Mouse (Mus musculus): ENCODE measurements around the gene Armc7. TPM values are rescaled to one million over a fixed set of nuclear protein-coding genes. Genes with fewer than 3 reads are reported as not detected.

The Armc7 gene
- total and polyA plus RNA-seq, 3 experiments, result 7.5 to 12.5 (median 8.7) TPM

DNA sequence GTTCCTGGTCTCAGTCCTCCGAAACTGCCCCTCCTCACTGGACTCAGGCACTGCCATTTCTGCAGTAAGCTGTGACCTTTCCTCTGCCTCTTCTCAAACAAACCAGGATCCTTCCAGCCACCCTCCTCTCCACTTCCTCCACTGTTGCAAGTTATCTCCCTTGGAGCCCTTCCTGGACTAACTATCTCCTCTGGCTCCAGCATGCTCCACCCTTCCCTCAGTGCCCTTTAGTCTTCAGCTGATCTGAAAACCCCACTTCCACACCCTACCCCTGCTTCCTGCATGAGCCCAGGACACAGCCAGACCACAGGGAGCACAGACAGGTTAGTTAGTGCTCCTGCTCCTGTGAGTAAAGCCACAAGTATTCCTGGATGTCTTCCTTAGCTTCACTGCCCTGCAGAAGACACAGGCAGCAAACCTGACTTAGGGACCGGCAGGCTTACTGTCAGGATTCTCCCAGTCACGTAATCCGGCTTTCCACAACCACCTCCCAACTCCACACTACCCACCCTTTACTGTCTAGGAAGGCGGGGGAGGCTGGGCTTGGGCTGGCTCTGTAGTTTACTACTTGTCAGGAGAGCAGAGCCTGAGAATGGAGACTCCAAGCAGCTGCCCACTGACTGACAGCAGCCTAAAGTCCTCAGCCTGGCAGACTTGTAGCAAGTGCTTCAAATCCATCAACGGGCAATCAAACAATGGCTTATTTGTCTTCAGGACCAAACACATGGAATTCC, 34.5 kb downstream of the Armc7 start:
- Histone ChIP-seq H3K9me3 (replicated peaks; ENCODE audit: low read length) (no peaks in the 10 kb centered on the region), H3K79me2 (replicated peaks; ENCODE audit: control insufficient read depth, extremely low read depth, insufficient read depth, poor library complexity, severe bottlenecking) (peaks cover 91% of the 10 kb centered on the region), H3K36me3 (replicated peaks in 1 of 2; ENCODE audit: control insufficient read depth in 1 of 2, insufficient read depth in 1 of 2, low read length in 1 of 2) (peaks cover 5 to 46% of the 10 kb centered on the region in 2 experiments), H3K27ac (ENCODE audit: insufficient read depth, low read depth) (peak overlapping the region; percentile 32), H3K4me2 (ENCODE audit: insufficient read depth, low read depth, poor library complexity, severe bottlenecking) (peak overlapping the region; percentile 99), H3K9ac (ENCODE audit: insufficient read depth, low read depth) (no peak overlapping the region), H3K4me3 (replicated peaks in 1 of 3; ENCODE audit: low read depth in 2 of 3, low read length in 2 of 3, poor library complexity in 1 of 3) (no peak overlapping the region), H3K27me3 (replicated peaks) (no peaks in the 10 kb centered on the region), H3K4me1 (ENCODE audit: control insufficient read depth in 1 of 2, insufficient read depth in 2 of 2) (peaks cover 35 to 72% of the 10 kb centered on the region in 2 experiments)
- dilution Hi-C loops (cut with MboI; ENCODE audit: extremely low pct_ligation_motif_present, extremely low pct_unique_long_range_greater_than_20kb, low sequenced_read_pairs), result no loop called here
- no peak for DNase-seq (ENCODE audit: extremely low read depth)
- TF ChIP-seq ZNF384 (IDR thresholded peaks at IDR 0.05; ENCODE audit: low read depth, low read length) (0 out of 2 replicates have a peak, but pooled peaks have one; percentile 4), MAX (IDR thresholded peaks at IDR 0.05; ENCODE audit: low read length) (no peak)
- in situ Hi-C loops (cut with MboI; ENCODE audit: low pct_ligation_motif_present, low pct_unique_long_range_greater_than_20kb, low sequenced_read_pairs), result loop anchor here (10.0 kb wide), 1 partner anchor 205 kb away; no protein-coding TSS in a partner anchor

DNA sequence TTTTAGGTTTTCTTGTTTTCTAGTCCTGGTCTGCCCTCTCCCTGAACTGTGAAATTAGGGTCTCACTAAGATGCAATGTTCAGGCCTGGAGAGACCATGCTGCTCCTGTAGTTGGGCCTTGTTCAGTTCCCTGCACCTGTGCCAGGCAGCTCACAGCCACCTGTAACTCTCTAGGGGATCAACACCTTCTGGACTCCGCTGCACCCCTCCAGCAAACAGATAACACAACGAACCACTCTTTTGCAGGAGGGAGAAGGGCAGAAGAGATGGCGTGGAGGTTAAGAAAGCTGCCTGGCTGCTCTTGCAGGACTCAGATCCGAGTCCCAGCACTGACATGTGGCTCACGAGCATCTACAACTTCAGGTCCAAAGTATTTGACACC, 35.0 kb downstream of the Armc7 start:
- H3K4me2 ChIP-seq (ENCODE audit: insufficient read depth, low read depth, poor library complexity, severe bottlenecking), result peak overlapping the region; percentile 99
- peak; percentile 17; the same call in 1 of the 2 replicates for TF ChIP-seq SIN3A (IDR thresholded peaks at IDR 0.05; ENCODE audit: low read length)
- no peak for TF ChIP-seq JUN (IDR thresholded peaks at IDR 0.05; ENCODE audit: insufficient read depth, low read depth, low read length)
- H3K27me3 ChIP-seq (replicated peaks), result no peaks in the 10 kb centered on the region
- H3K4me1 ChIP-seq (ENCODE audit: control insufficient read depth in 1 of 2, insufficient read depth in 2 of 2), result peaks cover 39 to 72% of the 10 kb centered on the region in 2 experiments
- no peaks in the 10 kb centered on the region for H3K9me3 ChIP-seq (replicated peaks; ENCODE audit: low read length)
- H3K36me3 ChIP-seq (replicated peaks in 1 of 2; ENCODE audit: control insufficient read depth in 1 of 2, insufficient read depth in 1 of 2, low read length in 1 of 2), result peaks cover 0 to 40% of the 10 kb centered on the region in 2 experiments
- 0 out of 2 replicates have a peak overlapping the region, but pooled peaks have one; percentile 1 for H3K9ac ChIP-seq (ENCODE audit: insufficient read depth, low read depth)
- no peak overlapping the region for H3K27ac ChIP-seq (ENCODE audit: insufficient read depth, low read depth)
- in situ Hi-C loops (cut with MboI; ENCODE audit: low pct_ligation_motif_present, low pct_unique_long_range_greater_than_20kb, low sequenced_read_pairs), result no loop called here
- H3K4me3 ChIP-seq (replicated peaks in 1 of 3; ENCODE audit: low read depth in 2 of 3, low read length in 2 of 3, poor library complexity in 1 of 3), result no peak overlapping the region
- dilution Hi-C loops (cut with MboI; ENCODE audit: extremely low pct_ligation_motif_present, extremely low pct_unique_long_range_greater_than_20kb, low sequenced_read_pairs), result no loop called here
- peaks cover 85% of the 10 kb centered on the region for H3K79me2 ChIP-seq (replicated peaks; ENCODE audit: control insufficient read depth, extremely low read depth, insufficient read depth, poor library complexity, severe bottlenecking)
- no peak for DNase-seq (ENCODE audit: extremely low read depth)

DNA sequence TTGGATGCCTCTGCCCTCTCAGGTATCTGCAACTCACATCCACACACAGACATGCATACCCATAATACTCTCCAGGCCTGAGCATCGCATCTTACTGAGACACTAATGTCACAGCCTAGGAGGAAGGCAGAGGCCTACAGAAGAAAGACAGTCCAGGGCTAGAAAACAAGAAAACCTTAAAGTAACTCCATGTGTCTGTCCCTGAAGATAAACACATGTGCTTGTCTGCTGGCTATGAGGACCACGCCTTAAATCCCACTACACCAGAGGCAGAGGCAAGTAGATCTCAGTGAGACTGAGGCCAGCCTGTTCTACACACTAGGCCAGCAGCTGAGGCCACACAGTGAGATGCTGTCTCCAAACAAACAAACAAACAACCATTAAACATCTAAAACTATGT, 35.7 kb downstream of the Armc7 start:
- peak overlapping the region; percentile 99 for H3K4me2 ChIP-seq (ENCODE audit: insufficient read depth, low read depth, poor library complexity, severe bottlenecking)
- in situ Hi-C loops (cut with MboI; ENCODE audit: low pct_ligation_motif_present, low pct_unique_long_range_greater_than_20kb, low sequenced_read_pairs), result no loop called here
- peak overlapping the region in 1 of 3 experiments; percentile 2 for H3K4me3 ChIP-seq (replicated peaks in 1 of 3; ENCODE audit: low read depth in 2 of 3, low read length in 2 of 3, poor library complexity in 1 of 3)
- no peak overlapping the region for H3K27ac ChIP-seq (ENCODE audit: insufficient read depth, low read depth)
- dilution Hi-C loops (cut with MboI; ENCODE audit: extremely low pct_ligation_motif_present, extremely low pct_unique_long_range_greater_than_20kb, low sequenced_read_pairs), result no loop called here
- no peaks in the 10 kb centered on the region for H3K27me3 ChIP-seq (replicated peaks)
- DNase-seq (ENCODE audit: extremely low read depth), result no peak
- peaks cover 0 to 36% of the 10 kb centered on the region in 2 experiments for H3K36me3 ChIP-seq (replicated peaks in 1 of 2; ENCODE audit: control insufficient read depth in 1 of 2, insufficient read depth in 1 of 2, low read length in 1 of 2)
- H3K79me2 ChIP-seq (replicated peaks; ENCODE audit: control insufficient read depth, extremely low read depth, insufficient read depth, poor library complexity, severe bottlenecking), result peaks cover 79% of the 10 kb centered on the region
- peaks cover 36 to 67% of the 10 kb centered on the region in 2 experiments for H3K4me1 ChIP-seq (ENCODE audit: control insufficient read depth in 1 of 2, insufficient read depth in 2 of 2)
- H3K9me3 ChIP-seq (replicated peaks; ENCODE audit: low read length), result no peaks in the 10 kb centered on the region
- H3K9ac ChIP-seq (ENCODE audit: insufficient read depth, low read depth), result peak overlapping the region; percentile 90; the same call in 1 of the 2 replicates
- no peak for TF ChIP-seq MAFK (IDR thresholded peaks at IDR 0.05; ENCODE audit: insufficient replicate concordance, low read length)
- no peak for TF ChIP-seq IRF4 (IDR thresholded peaks at IDR 0.05; ENCODE audit: low read depth, low read length)
- TF ChIP-seq SIN3A (IDR thresholded peaks at IDR 0.05; ENCODE audit: low read length), result 0 out of 2 replicates have a peak, but pooled peaks have one; percentile 25
- peak; percentile 59 for TF ChIP-seq MXI1 (IDR thresholded peaks at IDR 0.05; ENCODE audit: low read depth, low read length)
- TF ChIP-seq TBP (conservative IDR thresholded peaks at IDR 0.05; ENCODE audit: low read depth, low read length), result no peak
- TF ChIP-seq GABPA (IDR thresholded peaks at IDR 0.05; ENCODE audit: insufficient replicate concordance, low read depth, low read length), result no peak
- TF ChIP-seq PAX5 (IDR thresholded peaks at IDR 0.05; ENCODE audit: low read length), result no peak
